Mouse (Mus musculus): Measurements from ENCODE around the gene Rasgef1b. TPM values are rescaled to one million over a fixed set of nuclear protein-coding genes. Genes with fewer than 3 reads are reported as not detected.

The Rasgef1b gene
- polyA plus RNA-seq, 1 experiment from 2014 or later, result 83.7 TPM

- H3K4me1 ChIP-seq (ENCODE audit: control insufficient read depth, insufficient read depth, low read length), result peaks cover 11% of the 10 kb centered on the region; the same call in 1 of the 2 replicates
- no peaks in the 10 kb centered on the region for H3K36me3 ChIP-seq (ENCODE audit: control insufficient read depth, insufficient read depth, low read length)
- H3K9ac ChIP-seq (replicated peaks; ENCODE audit: low read depth, low read length), result no peak overlapping the region
- H3K27ac ChIP-seq (ENCODE audit: low read depth, low read length), result no peak overlapping the region
- no peaks in the 10 kb centered on the region for H3K27me3 ChIP-seq (ENCODE audit: control insufficient read depth, insufficient read depth, low read length)
- 86% methylated on average over 13 of the region's 13 CpGs for WGBS
- H3K4me3 ChIP-seq (ENCODE audit: low read depth, low read length), result no peak overlapping the region
- no peak overlapping the region for H3K4me2 ChIP-seq (ENCODE audit: low read depth, low read length)
- H3K9me3 ChIP-seq (ENCODE audit: control insufficient read depth, low read length), result no peaks in the 10 kb centered on the region
- no peak for ATAC-seq (ENCODE audit: low read depth)
These were observed 345.0 kb downstream of the Rasgef1b start for GRCm38 (mm10) chr5:99383783-99384281.

GRCm38 (mm10) chr5:99382786-99383185 lies 346.1 kb downstream of the Rasgef1b start:
- no peaks in the 10 kb centered on the region for H3K27me3 ChIP-seq (ENCODE audit: control insufficient read depth, insufficient read depth, low read length)
- H3K36me3 ChIP-seq (ENCODE audit: control insufficient read depth, insufficient read depth, low read length), result no peaks in the 10 kb centered on the region
- ATAC-seq (ENCODE audit: low read depth), result no peak
- 56% methylated on average over 5 of the region's 5 CpGs for WGBS
- no peak overlapping the region for H3K4me3 ChIP-seq (ENCODE audit: low read depth, low read length)
- H3K4me2 ChIP-seq (ENCODE audit: low read depth, low read length), result no peak overlapping the region
- peaks cover 15% of the 10 kb centered on the region; the same call in 1 of the 2 replicates for H3K4me1 ChIP-seq (ENCODE audit: control insufficient read depth, insufficient read depth, low read length)
- H3K9me3 ChIP-seq (ENCODE audit: control insufficient read depth, low read length), result no peaks in the 10 kb centered on the region
- H3K27ac ChIP-seq (ENCODE audit: low read depth, low read length), result no peak overlapping the region
- H3K9ac ChIP-seq (replicated peaks; ENCODE audit: low read depth, low read length), result no peak overlapping the region

DNA sequence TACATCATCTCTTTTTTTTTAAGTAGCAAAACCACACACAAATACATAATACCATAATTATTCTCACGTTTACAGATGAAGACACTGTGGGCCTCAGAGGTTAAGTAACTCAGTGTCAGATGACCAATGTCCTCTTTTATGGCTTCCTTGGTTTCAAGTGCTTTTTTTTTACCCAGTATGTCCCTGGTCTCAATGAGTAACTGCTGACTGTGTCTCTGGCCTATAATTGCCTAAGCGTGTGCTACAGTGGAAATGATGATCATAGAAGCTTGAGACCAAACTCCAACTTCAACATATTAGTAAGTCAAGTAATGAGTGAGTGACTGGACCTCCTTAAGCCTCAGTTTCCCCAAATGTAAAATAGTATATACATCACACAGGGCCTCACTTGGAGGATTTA lies 347.2 kb downstream of the Rasgef1b start:
- 86% methylated on average over 2 of the region's 2 CpGs for WGBS
- H3K27me3 ChIP-seq (ENCODE audit: control insufficient read depth, insufficient read depth, low read length), result no peaks in the 10 kb centered on the region
- ATAC-seq (ENCODE audit: low read depth), result no peak

DNA sequence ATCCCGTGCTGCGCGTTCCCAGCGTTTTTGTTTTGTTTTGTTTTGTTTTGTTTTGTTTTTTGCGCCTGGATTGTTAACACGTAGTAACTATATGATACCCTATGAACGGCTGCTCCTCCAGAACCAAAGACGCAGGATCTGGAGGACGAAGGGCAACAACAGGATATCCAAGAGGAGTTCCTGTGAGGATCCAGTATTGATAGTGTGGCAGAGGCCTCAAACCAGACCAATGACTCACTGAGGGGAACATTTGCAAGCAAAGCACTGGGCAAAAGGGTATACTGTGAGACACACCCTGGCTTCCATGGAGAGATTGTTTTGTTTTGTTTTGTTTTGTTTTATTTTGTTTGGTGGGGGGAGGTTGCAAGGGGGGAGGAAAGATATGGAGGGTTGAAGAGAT lies 348.0 kb downstream of the Rasgef1b start:
- no peak for ATAC-seq (ENCODE audit: low read depth)
- Histone ChIP-seq H3K27ac (ENCODE audit: low read depth, low read length) (no peak overlapping the region), H3K9ac (replicated peaks; ENCODE audit: low read depth, low read length) (no peak overlapping the region), H3K4me2 (ENCODE audit: low read depth, low read length) (no peak overlapping the region), H3K27me3 (ENCODE audit: control insufficient read depth, insufficient read depth, low read length) (no peaks in the 10 kb centered on the region), H3K36me3 (ENCODE audit: control insufficient read depth, insufficient read depth, low read length) (no peaks in the 10 kb centered on the region), H3K9me3 (ENCODE audit: control insufficient read depth, low read length) (no peaks in the 10 kb centered on the region), H3K4me1 (ENCODE audit: control insufficient read depth, insufficient read depth, low read length) (peaks cover 14% of the 10 kb centered on the region; the same call in 1 of the 2 replicates), H3K4me3 (ENCODE audit: low read depth, low read length) (no peak overlapping the region)
- WGBS, result 93% methylated on average over 9 of the region's 9 CpGs

More for the DNA sequence above, 347.2 kb downstream of the Rasgef1b start:
- Histone ChIP-seq H3K9me3 (ENCODE audit: control insufficient read depth, low read length) (no peaks in the 10 kb centered on the region), H3K36me3 (ENCODE audit: control insufficient read depth, insufficient read depth, low read length) (no peaks in the 10 kb centered on the region), H3K4me3 (ENCODE audit: low read depth, low read length) (no peak overlapping the region), H3K9ac (replicated peaks; ENCODE audit: low read depth, low read length) (no peak overlapping the region), H3K4me2 (ENCODE audit: low read depth, low read length) (no peak overlapping the region), H3K4me1 (ENCODE audit: control insufficient read depth, insufficient read depth, low read length) (peaks cover 15% of the 10 kb centered on the region; the same call in 1 of the 2 replicates), H3K27ac (ENCODE audit: low read depth, low read length) (no peak overlapping the region)

GRCm38 (mm10) chr5:99380166-99380565 lies 348.7 kb downstream of the Rasgef1b start:
- H3K4me2 ChIP-seq (ENCODE audit: low read depth, low read length), result no peak overlapping the region
- H3K27ac ChIP-seq (ENCODE audit: low read depth, low read length), result no peak overlapping the region
- H3K4me3 ChIP-seq (ENCODE audit: low read depth, low read length), result no peak overlapping the region
- ATAC-seq (ENCODE audit: low read depth), result peak; percentile 54; the same call in 1 of the 2 replicates
- no peak overlapping the region for H3K9ac ChIP-seq (replicated peaks; ENCODE audit: low read depth, low read length)
- no peaks in the 10 kb centered on the region for H3K36me3 ChIP-seq (ENCODE audit: control insufficient read depth, insufficient read depth, low read length)
- H3K27me3 ChIP-seq (ENCODE audit: control insufficient read depth, insufficient read depth, low read length), result no peaks in the 10 kb centered on the region
- H3K9me3 ChIP-seq (ENCODE audit: control insufficient read depth, low read length), result no peaks in the 10 kb centered on the region
- 49% methylated on average over 12 of the region's 12 CpGs for WGBS
- peaks cover 11% of the 10 kb centered on the region; the same call in 1 of the 2 replicates for H3K4me1 ChIP-seq (ENCODE audit: control insufficient read depth, insufficient read depth, low read length)

GRCm38 (mm10) chr5:99378437-99379226 lies 350.2 kb downstream of the Rasgef1b start:
- Histone ChIP-seq H3K36me3 (ENCODE audit: control insufficient read depth, insufficient read depth, low read length) (no peaks in the 10 kb centered on the region), H3K4me3 (ENCODE audit: low read depth, low read length) (no peak overlapping the region), H3K4me1 (ENCODE audit: control insufficient read depth, insufficient read depth, low read length) (peaks cover 11% of the 10 kb centered on the region; the same call in 1 of the 2 replicates), H3K4me2 (ENCODE audit: low read depth, low read length) (no peak overlapping the region), H3K27ac (ENCODE audit: low read depth, low read length) (peak overlapping the region; percentile 22; the same call in 1 of the 2 replicates), H3K9me3 (ENCODE audit: control insufficient read depth, low read length) (no peaks in the 10 kb centered on the region), H3K9ac (replicated peaks; ENCODE audit: low read depth, low read length) (no peak overlapping the region), H3K27me3 (ENCODE audit: control insufficient read depth, insufficient read depth, low read length) (no peaks in the 10 kb centered on the region)
- ATAC-seq (ENCODE audit: low read depth), result no peak
- WGBS, result 63% methylated on average over 11 of the region's 11 CpGs

- Histone ChIP-seq H3K9me3 (ENCODE audit: control insufficient read depth, low read length) (no peaks in the 10 kb centered on the region), H3K27ac (ENCODE audit: low read depth, low read length) (no peak overlapping the region), H3K36me3 (ENCODE audit: control insufficient read depth, insufficient read depth, low read length) (no peaks in the 10 kb centered on the region), H3K27me3 (ENCODE audit: control insufficient read depth, insufficient read depth, low read length) (no peaks in the 10 kb centered on the region), H3K4me3 (ENCODE audit: low read depth, low read length) (no peak overlapping the region), H3K9ac (replicated peaks; ENCODE audit: low read depth, low read length) (no peak overlapping the region), H3K4me1 (ENCODE audit: control insufficient read depth, insufficient read depth, low read length) (peaks cover 11% of the 10 kb centered on the region; the same call in 1 of the 2 replicates), H3K4me2 (ENCODE audit: low read depth, low read length) (no peak overlapping the region)
- WGBS, result 78% methylated on average over 7 of the region's 7 CpGs
- ATAC-seq (ENCODE audit: low read depth), result no peak
These were observed 353.1 kb downstream of the Rasgef1b start for GRCm38 (mm10) chr5:99375725-99376124.

DNA sequence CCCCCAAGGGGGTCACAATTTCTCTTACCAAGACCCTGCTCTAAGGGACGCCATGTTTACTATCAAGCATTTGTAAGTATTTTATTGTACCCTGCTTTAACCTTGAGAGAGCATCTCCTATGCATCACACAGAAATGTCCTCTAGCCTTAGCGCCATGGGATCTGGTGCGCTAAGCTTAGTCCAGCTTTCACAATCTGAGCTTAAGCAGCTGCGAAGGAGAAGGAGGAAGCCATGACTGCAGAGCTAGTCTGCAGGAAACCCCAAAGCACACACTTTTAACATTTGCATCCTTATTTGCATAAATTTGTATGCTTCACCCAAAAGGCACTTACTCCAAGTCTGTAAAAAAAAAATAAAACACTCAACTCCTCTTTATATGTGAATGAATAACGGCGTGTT lies 354.4 kb downstream of the Rasgef1b start:
- Histone ChIP-seq H3K36me3 (ENCODE audit: control insufficient read depth, insufficient read depth, low read length) (no peaks in the 10 kb centered on the region), H3K27me3 (ENCODE audit: control insufficient read depth, insufficient read depth, low read length) (no peaks in the 10 kb centered on the region), H3K9ac (replicated peaks; ENCODE audit: low read depth, low read length) (no peak overlapping the region), H3K4me2 (ENCODE audit: low read depth, low read length) (no peak overlapping the region), H3K9me3 (ENCODE audit: control insufficient read depth, low read length) (no peaks in the 10 kb centered on the region), H3K27ac (ENCODE audit: low read depth, low read length) (no peak overlapping the region), H3K4me3 (ENCODE audit: low read depth, low read length) (no peak overlapping the region), H3K4me1 (ENCODE audit: control insufficient read depth, insufficient read depth, low read length) (peaks cover 9% of the 10 kb centered on the region; the same call in 1 of the 2 replicates)
- ATAC-seq (ENCODE audit: low read depth), result no peak
- 73% methylated on average over 6 of the region's 6 CpGs for WGBS

- no peak overlapping the region for H3K27ac ChIP-seq (ENCODE audit: low read depth, low read length)
- no peaks in the 10 kb centered on the region for H3K9me3 ChIP-seq (ENCODE audit: control insufficient read depth, low read length)
- H3K9ac ChIP-seq (replicated peaks; ENCODE audit: low read depth, low read length), result no peak overlapping the region
- 75% methylated on average over 8 of the region's 8 CpGs for WGBS
- no peak overlapping the region for H3K4me3 ChIP-seq (ENCODE audit: low read depth, low read length)
- no peaks in the 10 kb centered on the region for H3K27me3 ChIP-seq (ENCODE audit: control insufficient read depth, insufficient read depth, low read length)
- no peak overlapping the region for H3K4me2 ChIP-seq (ENCODE audit: low read depth, low read length)
- no peak for ATAC-seq (ENCODE audit: low read depth)
- H3K36me3 ChIP-seq (ENCODE audit: control insufficient read depth, insufficient read depth, low read length), result no peaks in the 10 kb centered on the region
- 0 out of 2 replicates have a peak, but pooled peaks cover 2% of the 10 kb centered on the region for H3K4me1 ChIP-seq (ENCODE audit: control insufficient read depth, insufficient read depth, low read length)
These were observed 355.2 kb downstream of the Rasgef1b start for GRCm38 (mm10) chr5:99373570-99374151.

All from neural tube, embryonic 14.5 days (tissue).